Mouse (Mus musculus) cerebellum, postnatal 4 days (tissue): ENCODE data around the gene D11Wsu47e.
"Not testable (repeated sequence)": the region's sequence is repeated elsewhere in the genome, so short reads cannot be mapped to it uniquely, and the experiment has no call there.

Experiments used
- DNase-seq, 2 experiments: peaks; one replicate each; pipeline ENCODE4 v3.0.0; 2022; ENCODE audit warnings: low spot score in 2 of 2, mixed read lengths in 1 of 2

D11Wsu47e gene

GRCm38 (mm10) chr11:113683957-113684706 is at the start of gene D11Wsu47e, which contains the start of gene Fam104a:
Gene D11Wsu47e (plus strand): TSS chr11:113684412.
Gene Fam104a (minus strand): TSS chr11:113684155.
- peak; percentile 88 to 92 for DNase-seq

- peak in 1 of 2 experiments; percentile 62 for DNase-seq
Observed at GRCm38 (mm10) chr11:113634699-113635121, 49.5 kb upstream of the D11Wsu47e start.

- no peak for DNase-seq
Observed at GRCm38 (mm10) chr11:113638680-113639079, 45.5 kb upstream of the D11Wsu47e start.

GRCm38 (mm10) chr11:113645181-113645580 is 39.0 kb upstream of the D11Wsu47e start:
- DNase-seq: no peak

- peak; percentile 80 to 89 for DNase-seq
Observed at GRCm38 (mm10) chr11:113648152-113648551, 36.1 kb upstream of the D11Wsu47e start.

GRCm38 (mm10) chr11:113648690-113649352 is 35.4 kb upstream of the D11Wsu47e start, which contains the start of gene Cog1:
Gene Cog1 (plus strand): TSS chr11:113649169.
- no peak for DNase-seq

- DNase-seq: peak; percentile 43 to 72
Observed at GRCm38 (mm10) chr11:113649353-113650210, 34.6 kb upstream of the D11Wsu47e start, which contains the start of gene Slc39a11. Gene Slc39a11 (minus strand): TSS chr11:113650079.

- DNase-seq: peak in 1 of 2 experiments; percentile 50
Observed at GRCm38 (mm10) chr11:113651206-113651906, 32.9 kb upstream of the D11Wsu47e start.

- peak; percentile 62 to 76 for DNase-seq
Observed at GRCm38 (mm10) chr11:113651907-113652273, 32.3 kb upstream of the D11Wsu47e start.

GRCm38 (mm10) chr11:113652516-113652915 is 31.7 kb upstream of the D11Wsu47e start:
- DNase-seq: no peak

GRCm38 (mm10) chr11:113654105-113654504 is 30.1 kb upstream of the D11Wsu47e start:
- no peak for DNase-seq

GRCm38 (mm10) chr11:113654561-113655270 is 29.5 kb upstream of the D11Wsu47e start:
- DNase-seq: no peak

- DNase-seq: peak in 1 of 2 experiments; percentile 78
Observed at GRCm38 (mm10) chr11:113656511-113656932, 27.7 kb upstream of the D11Wsu47e start.

- no peak for DNase-seq
Observed at GRCm38 (mm10) chr11:113657221-113657620, 27.0 kb upstream of the D11Wsu47e start.

GRCm38 (mm10) chr11:113658319-113658718 is 25.9 kb upstream of the D11Wsu47e start:
- no peak for DNase-seq

- no peak for DNase-seq
Observed at GRCm38 (mm10) chr11:113658763-113659162, 25.4 kb upstream of the D11Wsu47e start.

- DNase-seq: not testable (repeated sequence)
Observed at GRCm38 (mm10) chr11:113660213-113660612, 24.0 kb upstream of the D11Wsu47e start.

GRCm38 (mm10) chr11:113660940-113661339 is 23.3 kb upstream of the D11Wsu47e start:
- DNase-seq: no peak

GRCm38 (mm10) chr11:113661835-113662351 is 22.3 kb upstream of the D11Wsu47e start:
- no peak for DNase-seq

GRCm38 (mm10) chr11:113664279-113664678 is 19.9 kb upstream of the D11Wsu47e start:
- DNase-seq: no peak
